In the genomic region with DNA sequence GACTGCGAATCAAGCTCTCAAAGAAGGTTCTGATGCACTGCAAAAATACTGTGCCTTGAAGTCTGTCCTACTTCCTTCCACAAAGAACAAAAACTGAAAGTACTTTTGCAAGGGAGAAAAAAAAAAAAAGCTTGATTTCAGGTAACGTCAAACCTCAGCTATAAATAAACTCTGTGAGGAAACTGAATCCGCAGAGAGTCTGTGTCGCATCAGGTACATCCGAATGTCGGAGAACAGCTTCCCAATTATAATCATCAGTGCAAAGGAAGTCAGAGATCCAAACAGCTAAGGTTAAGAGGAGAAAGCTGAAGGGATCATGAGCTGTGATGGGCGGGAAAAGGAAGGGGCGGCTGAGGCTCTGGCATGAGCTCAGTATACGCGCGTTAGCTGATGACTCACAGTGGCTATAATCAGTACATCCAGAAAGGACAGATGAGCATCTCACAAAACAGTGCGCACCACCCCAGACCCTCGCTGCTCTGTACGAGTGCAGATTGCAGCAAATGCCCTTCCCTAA, we compare ENCODE assay signal across 9 mouse cellular contexts.
A peak's percentile ranks its signal among the peaks of the same experiment; 100 is the strongest.
DNase-seq lines count a peak whose midpoint lies in the region; ATAC-seq and TF ChIP-seq lines count a peak whose summit lies in the region.
"Had no signal": no experiment of that assay in that cellular context is flagged by ENCODE, and none has a peak within 500 bp of the region (broad histone marks: within the 10 kb centered on the region; RNA-seq: fewer than 3 reads in every experiment).

No protein-coding gene starts in this region.

- no peaks in the 10 kb centered on the region for H3K27me3 ChIP-seq in thymus, adult 2 months (ENCODE audit: control insufficient read depth, insufficient read depth, low read length)
- H3K27me3 ChIP-seq in kidney, adult 2 months (replicated peaks; ENCODE audit: control insufficient read depth, insufficient read depth, low read length): no peaks in the 10 kb centered on the region
- H3K27me3 ChIP-seq: midbrain, embryonic 12.5 days had no signal

- peaks cover 6% of the 10 kb centered on the region for H3K4me1 ChIP-seq in thymus, adult 2 months (replicated peaks; ENCODE audit: control insufficient read depth, insufficient read depth, low read length)
- H3K4me1 ChIP-seq in kidney, adult 2 months (ENCODE audit: control insufficient read depth, insufficient read depth, low read length): no peaks in the 10 kb centered on the region
- H3K4me1 ChIP-seq: midbrain, embryonic 12.5 days had no signal

- H3K4me3 ChIP-seq in thymus, adult 2 months (ENCODE audit: control insufficient read depth, insufficient read depth, low read length): peak overlapping the region; percentile 30
- peak overlapping the region; percentile 1; the same call in 1 of the 2 replicates for H3K4me3 ChIP-seq in kidney, adult 2 months (ENCODE audit: insufficient read depth, low read depth, low read length)
- H3K4me3 ChIP-seq: midbrain, embryonic 12.5 days had no signal

- no peak for TF ChIP-seq CTCF in thymus, adult 2 months (IDR thresholded peaks at IDR 0.05; ENCODE audit: borderline replicate concordance, control insufficient read depth, extremely low read depth, insufficient read depth, low read length, poor library complexity)
- no peak for TF ChIP-seq CTCF in kidney, adult 2 months (conservative IDR thresholded peaks at IDR 0.05; ENCODE audit: insufficient read depth, insufficient read length, low read depth, low read length)

- H3K36me3 ChIP-seq in thymus, adult 2 months (ENCODE audit: control insufficient read depth, insufficient read depth, low read length): no peaks in the 10 kb centered on the region
- H3K36me3 ChIP-seq in kidney, adult 2 months (ENCODE audit: control insufficient read depth, insufficient read depth, low read length): no peaks in the 10 kb centered on the region
- H3K36me3 ChIP-seq: midbrain, embryonic 12.5 days had no signal

- H3K27ac ChIP-seq in thymus, adult 2 months (ENCODE audit: control insufficient read depth, insufficient read depth, low read length): peak overlapping the region; percentile 27; the same call in 1 of the 2 replicates
- H3K27ac ChIP-seq in kidney, adult 2 months (ENCODE audit: insufficient read depth, low read depth, low read length): 0 out of 2 replicates have a peak overlapping the region, but pooled peaks have one; percentile 8
- H3K27ac ChIP-seq: midbrain, embryonic 12.5 days had no signal

- DNase-seq in cerebellum, adult 18-20 months: peak; percentile 16 to 21
- DNase-seq in cerebellum, adult 8-10 months: no peak
- DNase-seq in thymus, adult 2 months: peak; percentile 4
- DNase-seq in thymus, adult 18-20 months: no peak
- peak; percentile 35 for DNase-seq in kidney, adult 2 months
- DNase-seq in ovary, postnatal 10 days (ENCODE audit: low spot score): no peak
- DNase-seq in embryo, embryonic 10.5 days (ENCODE audit: low spot score): no peak

- no peak for TF ChIP-seq POLR2A in thymus, adult 2 months (IDR thresholded peaks at IDR 0.05; ENCODE audit: control insufficient read depth, extremely low read depth, insufficient read depth, low read length, poor library complexity)
- no peak for TF ChIP-seq POLR2A in kidney, adult 2 months (IDR thresholded peaks at IDR 0.05; ENCODE audit: low read depth, low read length)

- WGBS in thymus, adult 2 months: 3% methylated on average over 14 of the region's 14 CpGs
- 44% methylated on average over 14 of the region's 14 CpGs for WGBS in kidney, adult 2 months

- ATAC-seq in megakaryocyte, adult 5-6 weeks (ENCODE audit: poor library complexity, severe bottlenecking): peak; percentile 71

Comparison
In these comparisons a context has a peak if more than half of its experiments do, and no peak if none do; other contexts are left out.
1. DNase-seq: peak in cerebellum, adult 18-20 months (2 of 2), thymus, adult 2 months (single experiment) and kidney, adult 2 months (single experiment); none in cerebellum, adult 8-10 months (single experiment), thymus, adult 18-20 months (0 of 2), ovary, postnatal 10 days (single experiment) and embryo, embryonic 10.5 days (single experiment).